Mouse (Mus musculus) bone marrow macrophage, adult 2 months (primary cell): Measurements from ENCODE around the gene Zbtb8a. TPM values are rescaled to one million over a fixed set of nuclear protein-coding genes. Genes with fewer than 3 reads are reported as not detected.

Experiments
- H3K27ac ChIP-seq: 2 replicates; pipeline ENCODE4 v1.5.1; 2012; ENCODE audit warnings: low read depth, low read length; ENCODE audit not compliant: insufficient read depth
- H3K4me1 ChIP-seq: 2 replicates; pipeline ENCODE4 v1.6.1; 2012; ENCODE audit warnings: low read length; ENCODE audit not compliant: control insufficient read depth, insufficient read depth
- H3K4me3 ChIP-seq: 2 replicates; pipeline ENCODE4 v1.5.1; 2012; ENCODE audit warnings: mild to moderate bottlenecking, low read length, moderate library complexity; ENCODE audit not compliant: insufficient read depth
- CTCF ChIP-seq: IDR thresholded peaks from 2 replicates; pipeline ENCODE4 v1.5.1; 2012; ENCODE audit warnings: low read depth, mild to moderate bottlenecking, low read length, moderate library complexity
- POLR2A ChIP-seq: IDR thresholded peaks from 2 replicates; pipeline ENCODE4 v1.6.1; 2012; ENCODE audit warnings: mild to moderate bottlenecking, low read depth, low read length, borderline replicate concordance
- polyA plus RNA-seq: library from polyadenylated mRNA; stranded (reverse); fragments of >200 nt; gene quantifications from 2 replicates; pipeline ENCODE4 v1.2.4, GENCODE M21; 2012; ENCODE audit not compliant: missing spikeins, insufficient read depth, insufficient read length

Zbtb8a gene
- polyA plus RNA-seq, 1 experiment, result 4.4 TPM

- TF ChIP-seq POLR2A, result no peak
- TF ChIP-seq CTCF, result no peak
- H3K27ac ChIP-seq, result no peak overlapping the region
- H3K4me1 ChIP-seq, result no peaks in the 10 kb centered on the region
- H3K4me3 ChIP-seq, result no peak overlapping the region
Observed at GRCm38 (mm10) chr4:129379805-129380204, 1.9 kb upstream of the Zbtb8a start.

- Histone ChIP-seq H3K27ac (no peak overlapping the region), H3K4me1 (peaks cover 8% of the 10 kb centered on the region), H3K4me3 (peak overlapping the region; percentile 67)
Observed at GRCm38 (mm10) chr4:129376961-129377545, 863 bp downstream of the Zbtb8a start.

GRCm38 (mm10) chr4:129375821-129376220 is 2.1 kb downstream of the Zbtb8a start:
- H3K4me3 ChIP-seq, result no peak overlapping the region
- TF ChIP-seq POLR2A (no peak), CTCF (no peak)
- no peak overlapping the region for H3K27ac ChIP-seq
- peaks cover 8% of the 10 kb centered on the region for H3K4me1 ChIP-seq

More at GRCm38 (mm10) chr4:129376961-129377545, 863 bp downstream of the Zbtb8a start:
- TF ChIP-seq POLR2A (no peak), CTCF (no peak)

DNA sequence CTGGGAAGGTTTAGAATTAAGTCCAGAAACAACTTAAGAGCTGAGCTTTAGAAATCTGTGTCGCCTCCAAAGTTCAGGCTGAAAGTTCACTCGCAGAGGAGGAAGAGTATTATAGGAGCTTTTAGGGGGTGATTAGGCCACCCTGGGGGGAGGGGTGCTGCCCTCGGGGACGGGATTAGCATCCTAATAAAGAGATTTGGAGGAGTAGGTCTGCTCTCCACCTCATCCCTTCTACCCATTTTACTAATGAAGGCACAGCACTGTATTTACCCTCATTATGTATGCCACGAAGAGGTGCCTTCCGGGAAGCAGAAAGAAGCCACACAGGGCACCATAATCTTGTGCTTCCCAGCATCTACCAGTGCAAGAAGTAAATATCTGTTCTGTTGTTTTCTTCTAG is 2.9 kb downstream of the Zbtb8a start:
- no peak for TF ChIP-seq CTCF
- TF ChIP-seq POLR2A, result no peak
- Histone ChIP-seq H3K4me1 (peaks cover 8% of the 10 kb centered on the region), H3K4me3 (no peak overlapping the region), H3K27ac (no peak overlapping the region)

- TF ChIP-seq POLR2A, result no peak
- TF ChIP-seq CTCF, result no peak
Observed at GRCm38 (mm10) chr4:129374219-129374755, 3.6 kb downstream of the Zbtb8a start.

GRCm38 (mm10) chr4:129373202-129373976 is 4.5 kb downstream of the Zbtb8a start:
- Histone ChIP-seq H3K27ac (no peak overlapping the region), H3K4me3 (no peak overlapping the region), H3K4me1 (peaks cover 8% of the 10 kb centered on the region)
- TF ChIP-seq CTCF (no peak), POLR2A (no peak)

More at GRCm38 (mm10) chr4:129374219-129374755, 3.6 kb downstream of the Zbtb8a start:
- Histone ChIP-seq H3K27ac (no peak overlapping the region), H3K4me1 (peaks cover 8% of the 10 kb centered on the region), H3K4me3 (no peak overlapping the region)

DNA sequence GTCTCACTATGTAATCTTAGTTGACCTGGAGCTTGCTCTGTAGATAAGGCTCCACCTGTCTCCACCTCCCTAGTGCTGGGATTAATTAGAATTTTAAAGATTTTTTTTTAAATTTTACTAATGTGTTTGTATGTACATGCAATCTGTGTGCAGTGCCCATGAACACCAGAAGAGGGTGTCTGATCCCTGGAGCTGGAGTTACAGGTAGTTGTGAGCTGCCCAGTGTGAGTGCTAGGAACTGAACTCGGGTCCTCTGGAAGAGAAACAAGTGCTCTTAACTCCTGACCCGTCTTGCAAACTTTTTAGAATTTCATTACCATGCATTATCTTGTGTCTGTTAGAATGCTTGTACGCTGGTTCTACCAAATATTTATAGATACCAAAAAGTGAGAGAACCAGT is 6.5 kb downstream of the Zbtb8a start:
- Histone ChIP-seq H3K4me3 (no peak overlapping the region), H3K4me1 (peaks cover 8% of the 10 kb centered on the region), H3K27ac (no peak overlapping the region)
- TF ChIP-seq CTCF (no peak), POLR2A (no peak)

DNA sequence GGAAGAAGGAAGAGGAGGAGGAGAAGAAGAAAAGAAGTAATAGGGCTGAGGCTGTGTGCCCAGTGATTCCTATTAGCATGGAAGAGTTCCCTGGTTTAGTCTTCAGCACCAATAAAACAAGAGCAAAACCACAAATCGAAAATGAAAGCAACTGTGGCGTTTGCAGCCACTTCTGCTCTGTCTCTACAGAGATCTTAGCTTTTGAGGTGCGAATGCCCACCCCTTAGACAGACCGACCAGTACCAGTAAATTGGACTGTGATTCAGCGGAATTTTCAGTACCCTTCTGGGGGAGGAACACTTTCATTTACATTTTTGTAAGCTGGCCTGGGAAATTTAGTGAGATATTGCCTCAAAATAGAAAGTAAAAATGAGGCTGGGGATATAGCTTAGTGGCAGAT is 12.7 kb downstream of the Zbtb8a start:
- TF ChIP-seq CTCF (no peak), POLR2A (no peak)
- H3K4me3 ChIP-seq, result peak overlapping the region; percentile 45
- 0 out of 2 replicates have a peak overlapping the region, but pooled peaks have one; percentile 16 for H3K27ac ChIP-seq
- 0 out of 2 replicates have a peak, but pooled peaks cover 6% of the 10 kb centered on the region for H3K4me1 ChIP-seq

GRCm38 (mm10) chr4:129364379-129364778 is 13.5 kb downstream of the Zbtb8a start:
- Histone ChIP-seq H3K4me3 (no peak overlapping the region), H3K4me1 (0 out of 2 replicates have a peak, but pooled peaks cover 6% of the 10 kb centered on the region), H3K27ac (no peak overlapping the region)
- TF ChIP-seq CTCF, result no peak
- TF ChIP-seq POLR2A, result no peak

- 0 out of 2 replicates have a peak, but pooled peaks cover 6% of the 10 kb centered on the region for H3K4me1 ChIP-seq
- no peak overlapping the region for H3K27ac ChIP-seq
- TF ChIP-seq CTCF (no peak), POLR2A (no peak)
- H3K4me3 ChIP-seq, result no peak overlapping the region
Observed at GRCm38 (mm10) chr4:129363463-129363862, 14.5 kb downstream of the Zbtb8a start.
